Comparison of ENCODE assay signal across 17 mouse cellular contexts in genomic region chr2:14834700-14835317, GRCm38 (mm10).
A peak's percentile ranks its signal among the peaks of the same experiment; 100 is the strongest.
DNase-seq lines count a peak whose midpoint lies in the region; ATAC-seq and TF ChIP-seq lines count a peak whose summit lies in the region.
"Had no signal": no experiment of that assay in that cellular context is flagged by ENCODE, and none has a peak within 500 bp of the region (broad histone marks: within the 10 kb centered on the region; RNA-seq: fewer than 3 reads in every experiment).

No protein-coding gene starts in this region.

- DNase-seq in heart, adult 11 months, result peak; percentile 94
- DNase-seq in layer of hippocampus, adult 2 months (ENCODE audit: low spot score in 2 of 2), result no peak
- no peak for DNase-seq in layer of hippocampus, postnatal 25 days (ENCODE audit: extremely low spot score in 1 of 2, low spot score in 1 of 2)
- peak; percentile 53 for DNase-seq in heart, adult 8-10 months (ENCODE audit: low spot score)
- DNase-seq in heart, postnatal 0 days (ENCODE audit: low spot score), result peak; percentile 72
- DNase-seq in ovary, postnatal 36 days (ENCODE audit: low spot score), result no peak
- DNase-seq: adrenal gland, postnatal 14 days; forebrain, postnatal 0 days; gastrocnemius, postnatal 36 days; spleen, adult 18-20 months had no signal

- 69% methylated on average over 5 of the region's 5 CpGs for WGBS in heart, embryonic 11.5 days (ENCODE audit: insufficient replicate concordance)
- 40% methylated on average over 5 of the region's 5 CpGs for WGBS in heart, postnatal 0 days

- no peaks in the 10 kb centered on the region for H3K36me3 ChIP-seq in heart, embryonic 11.5 days (ENCODE audit: control insufficient read depth, insufficient read depth, low read length)
- H3K36me3 ChIP-seq in heart, postnatal 0 days (replicated peaks; ENCODE audit: control insufficient read depth, insufficient read depth, low read length), result no peaks in the 10 kb centered on the region
- H3K36me3 ChIP-seq: G1E; liver, embryonic 12.5 days; midbrain, embryonic 12.5 days had no signal

- no peak for ATAC-seq in heart, embryonic 11.5 days (replicated peaks; ENCODE audit: insufficient number of reproducible peaks, low FRiP score, low TSS enrichment)
- ATAC-seq in heart, postnatal 0 days (ENCODE audit: insufficient read depth, low read depth), result peak; percentile 85
- ATAC-seq in megakaryocyte progenitor cell, adult 5-6 weeks (replicated peaks; ENCODE audit: poor library complexity), result no peak
- ATAC-seq: forebrain, postnatal 0 days; intestine, postnatal 0 days; liver, embryonic 12.5 days had no signal

- no peak overlapping the region for H3K4me2 ChIP-seq in heart, embryonic 11.5 days
- peak overlapping the region; percentile 11; the same call in 1 of the 2 replicates for H3K4me2 ChIP-seq in heart, postnatal 0 days (ENCODE audit: low read depth, low read length)
- H3K4me2 ChIP-seq: hindbrain, embryonic 14.5 days; liver, embryonic 12.5 days; midbrain, embryonic 12.5 days had no signal

- TF ChIP-seq CTCF in layer of hippocampus, adult 2 months (conservative IDR thresholded peaks at IDR 0.05), result no peak
- TF ChIP-seq CTCF in heart, postnatal 0 days (IDR thresholded peaks at IDR 0.05; ENCODE audit: low read depth), result no peak

- H3K27me3 ChIP-seq in heart, embryonic 11.5 days (ENCODE audit: control insufficient read depth, insufficient read depth, low read length), result no peaks in the 10 kb centered on the region
- H3K27me3 ChIP-seq in heart, postnatal 0 days (ENCODE audit: control insufficient read depth, insufficient read depth, low read length), result no peaks in the 10 kb centered on the region
- H3K27me3 ChIP-seq: liver, embryonic 12.5 days; midbrain, embryonic 12.5 days had no signal

- no peaks in the 10 kb centered on the region for H3K9me3 ChIP-seq in heart, embryonic 11.5 days (replicated peaks; ENCODE audit: control insufficient read depth, low read length)
- H3K9me3 ChIP-seq in heart, postnatal 0 days (replicated peaks; ENCODE audit: control insufficient read depth, low read length), result no peaks in the 10 kb centered on the region
- H3K9me3 ChIP-seq: G1E; liver, embryonic 12.5 days; midbrain, embryonic 12.5 days had no signal

- H3K4me1 ChIP-seq in heart, embryonic 11.5 days (ENCODE audit: control insufficient read depth, insufficient read depth, low read length), result peaks cover 12% of the 10 kb centered on the region
- H3K4me1 ChIP-seq in heart, postnatal 0 days (ENCODE audit: control insufficient read depth, insufficient read depth), result peaks cover 47% of the 10 kb centered on the region
- H3K4me1 ChIP-seq: liver, embryonic 12.5 days; midbrain, embryonic 12.5 days had no signal

- no peak overlapping the region for H3K4me3 ChIP-seq in heart, embryonic 11.5 days (ENCODE audit: low read depth, low read length)
- H3K4me3 ChIP-seq in layer of hippocampus, adult 2 months, result no peak overlapping the region
- H3K4me3 ChIP-seq in heart, postnatal 0 days (ENCODE audit: low read depth, low read length), result no peak overlapping the region
- H3K4me3 ChIP-seq: liver, embryonic 12.5 days; midbrain, embryonic 12.5 days had no signal

- TF ChIP-seq EP300 in heart, postnatal 0 days (IDR thresholded peaks at IDR 0.05; ENCODE audit: low read depth), result 0 out of 2 replicates have a peak, but pooled peaks have one; percentile 15

- no peak overlapping the region for H3K9ac ChIP-seq in heart, embryonic 11.5 days (ENCODE audit: low read depth, low read length)
- H3K9ac ChIP-seq in heart, postnatal 0 days (replicated peaks; ENCODE audit: low read depth, low read length), result no peak overlapping the region
- H3K9ac ChIP-seq: forebrain, postnatal 0 days; hindbrain, embryonic 14.5 days; liver, embryonic 12.5 days; midbrain, embryonic 12.5 days had no signal

- H3K27ac ChIP-seq in heart, embryonic 11.5 days (ENCODE audit: low read depth, low read length), result no peak overlapping the region
- 0 out of 2 replicates have a peak overlapping the region, but pooled peaks have one; percentile 6 for H3K27ac ChIP-seq in layer of hippocampus, adult 2 months
- H3K27ac ChIP-seq in heart, postnatal 0 days (ENCODE audit: low read depth), result peak overlapping the region; percentile 69
- H3K27ac ChIP-seq: hindbrain, embryonic 14.5 days; liver, embryonic 12.5 days; midbrain, embryonic 12.5 days had no signal

Comparison
In these comparisons a context has a peak if more than half of its experiments do, and no peak if none do; other contexts are left out.
1. DNase-seq: peak in heart, adult 11 months (single experiment), heart, adult 8-10 months (single experiment) and heart, postnatal 0 days (single experiment); none in layer of hippocampus, adult 2 months (0 of 2), layer of hippocampus, postnatal 25 days (0 of 2) and ovary, postnatal 36 days (single experiment).